Mouse (Mus musculus) C2C12 (cell line): ENCODE results near the gene Card9.

ENCODE experiments used
- CEBPB ChIP-seq: IDR thresholded peaks from one replicate; pipeline ENCODE4 v1.6.1; 2011; ENCODE audit warnings: low read depth, mild to moderate bottlenecking, control low read depth, moderate library complexity
- CTCF ChIP-seq: IDR thresholded peaks from one replicate; pipeline ENCODE4 v1.5.1; 2011; ENCODE audit not compliant: control insufficient read depth, insufficient read depth, insufficient read length
- FOSL1 ChIP-seq: IDR thresholded peaks from one replicate; pipeline ENCODE4 v1.8.0; 2011; ENCODE audit warnings: mild to moderate bottlenecking, low read length; ENCODE audit not compliant: poor library complexity, insufficient read depth, severe bottlenecking
- MAX ChIP-seq: IDR thresholded peaks from one replicate; pipeline ENCODE4 v1.6.1; 2011; ENCODE audit warnings: mild to moderate bottlenecking, control low read depth
- USF1 ChIP-seq: IDR thresholded peaks from one replicate; pipeline ENCODE4 v1.6.1; 2011; ENCODE audit warnings: low read depth, mild to moderate bottlenecking, control low read depth, moderate library complexity

DNA sequence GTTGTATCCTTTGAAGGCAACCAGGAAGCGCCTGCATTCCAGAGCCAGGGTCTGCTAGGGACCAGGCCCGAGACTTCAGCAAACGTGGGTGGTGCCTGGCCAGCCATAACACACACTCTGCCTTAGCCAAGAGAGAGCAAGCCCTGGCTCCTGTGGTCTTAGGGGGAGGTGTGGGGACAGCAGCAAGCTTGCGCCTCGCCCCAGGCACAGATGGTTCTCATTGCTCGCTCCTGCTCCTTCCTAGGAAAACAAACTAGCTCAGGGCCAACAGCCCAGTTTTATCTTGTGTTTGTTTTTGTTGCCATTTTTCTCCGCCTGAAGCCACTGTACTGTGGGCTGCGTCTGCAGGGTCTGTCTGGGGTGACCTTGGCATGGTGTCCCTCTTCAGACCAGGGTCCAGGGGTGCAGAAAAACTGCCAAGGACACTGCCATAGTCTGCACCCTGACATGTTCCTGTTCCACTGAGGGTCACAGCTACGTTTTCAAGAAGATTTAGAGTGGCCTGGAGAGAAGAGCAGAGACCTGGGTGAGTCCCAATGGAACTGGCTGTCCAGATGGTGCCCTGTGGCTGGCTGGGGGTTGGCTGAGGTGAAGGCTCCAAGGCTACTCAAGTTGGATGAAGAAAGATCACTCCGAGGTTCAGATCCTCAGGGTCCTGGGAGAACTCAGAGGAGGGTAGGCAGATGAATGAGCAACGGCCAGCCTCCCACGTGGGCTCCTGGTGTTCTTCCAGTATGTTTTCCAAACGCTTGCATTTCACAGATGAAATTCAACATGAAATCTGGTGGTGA, 46.2 kb downstream of the Card9 start:
- no peak for TF ChIP-seq CTCF
- no peak for TF ChIP-seq CEBPB
- TF ChIP-seq FOSL1 = no peak
- TF ChIP-seq USF1 = no peak
- no peak for TF ChIP-seq MAX
